Mouse (Mus musculus) MEL (cell line): Measurements from ENCODE around the gene Ppp2r5b. TPM values are rescaled to one million over a fixed set of nuclear protein-coding genes. Genes with fewer than 3 reads are reported as not detected.

ENCODE experiments used
- DNase-seq: peaks from one replicate; pipeline ENCODE4 v3.0.0; 2011; ENCODE audit warnings: low read depth, low spot score
- H3K27ac ChIP-seq: 2 replicates; pipeline ENCODE4 v1.5.1; 2012; ENCODE audit warnings: low read depth, mild to moderate bottlenecking, control low read depth, low read length, moderate library complexity; ENCODE audit not compliant: control insufficient read depth
- H3K27me3 ChIP-seq, 2 experiments: fragments of 150-350 bp in 1 of 2; sonication (generic) in 1 of 2; 2 replicates each; pipeline ENCODE4 v1.6.1; 2012; ENCODE audit warnings: low read length in 2 of 2, mild to moderate bottlenecking in 2 of 2, improper control_type of control experiment in 1 of 2, moderate library complexity in 1 of 2; ENCODE audit not compliant: insufficient read depth in 2 of 2, control insufficient read depth in 1 of 2
- H3K36me3 ChIP-seq, 2 experiments: 2 replicates each; pipeline ENCODE4 v1.6.1; 2012 to 2014; ENCODE audit warnings: low read length in 2 of 2, improper control_type of control experiment in 1 of 2, inconsistent platforms in 1 of 2, mild to moderate bottlenecking in 1 of 2; ENCODE audit not compliant: insufficient read depth in 2 of 2, control insufficient read depth in 1 of 2
- H3K4me1 ChIP-seq, 2 experiments: fragments of 150-350 bp in 1 of 2; sonication (generic) in 1 of 2; 2 replicates each; pipeline ENCODE4 v1.6.1; 2012; ENCODE audit warnings: low read length in 2 of 2, improper control_type of control experiment in 1 of 2, mild to moderate bottlenecking in 1 of 2; ENCODE audit not compliant: insufficient read depth in 2 of 2, control insufficient read depth in 1 of 2
- H3K4me3 ChIP-seq, 2 experiments: fragments of 150-350 bp in 1 of 2; sonication (generic) in 1 of 2; 2 replicates each; pipeline ENCODE4 v1.5.1; 2012; ENCODE audit warnings: low read depth in 2 of 2, low read length in 2 of 2, mild to moderate bottlenecking in 2 of 2, moderate library complexity in 2 of 2, control low read depth in 1 of 2, improper control_type of control experiment in 1 of 2; ENCODE audit not compliant: control insufficient read depth in 1 of 2, insufficient read depth in 1 of 2
- H3K79me2 ChIP-seq: 2 replicates; pipeline ENCODE4 v1.6.1; 2012; ENCODE audit warnings: mild to moderate bottlenecking, low read length, moderate library complexity; ENCODE audit not compliant: control insufficient read depth, poor library complexity, insufficient read depth
- H3K9ac ChIP-seq: 2 replicates; pipeline ENCODE4 v1.6.1; 2012; ENCODE audit warnings: low read depth, mild to moderate bottlenecking, control low read depth, low read length, moderate library complexity; ENCODE audit not compliant: control insufficient read depth, poor library complexity, severe bottlenecking
- H3K9me3 ChIP-seq: fragments of 150-350 bp; sonication (generic); replicated peaks from 2 replicates; pipeline ENCODE4 v1.6.1; 2012; ENCODE audit warnings: mild to moderate bottlenecking, low read length, improper control_type of control experiment, moderate library complexity; ENCODE audit not compliant: insufficient read depth
- BHLHE40 ChIP-seq: IDR thresholded peaks from 2 replicates; pipeline ENCODE4 v1.6.1; 2012; ENCODE audit warnings: low read depth, mild to moderate bottlenecking, inconsistent platforms, low read length, improper control_type of control experiment, borderline replicate concordance
- CTCF ChIP-seq, 3 experiments: IDR thresholded peaks in 2 of 3; conservative IDR thresholded peaks in 1 of 3; 2 replicates each; pipeline ENCODE4 v1.5.1; 2011 to 2012; ENCODE audit warnings: low read length in 3 of 3, low read depth in 2 of 3, mild to moderate bottlenecking in 2 of 3, improper control_type of control experiment in 1 of 3, inconsistent platforms in 1 of 3, mixed read lengths in 1 of 3, moderate library complexity in 1 of 3; ENCODE audit not compliant: control insufficient read depth in 1 of 3, insufficient read depth in 1 of 3, poor library complexity in 1 of 3, severe bottlenecking in 1 of 3
- E2F4 ChIP-seq: IDR thresholded peaks from 2 replicates; pipeline ENCODE4 v1.6.1; 2011; ENCODE audit warnings: low read depth, low read length, improper control_type of control experiment, borderline replicate concordance
- ELF1 ChIP-seq: IDR thresholded peaks from 2 replicates; pipeline ENCODE4 v1.6.1; 2014; ENCODE audit warnings: low read depth, mild to moderate bottlenecking, inconsistent platforms, low read length, improper control_type of control experiment, moderate library complexity
- EP300 ChIP-seq, 2 experiments: IDR thresholded peaks; 2 replicates each; pipeline ENCODE4 v1.6.1; 2011; ENCODE audit warnings: improper control_type of control experiment in 2 of 2, low read length in 2 of 2, low read depth in 1 of 2, mild to moderate bottlenecking in 1 of 2
- ETS1 ChIP-seq: IDR thresholded peaks from 2 replicates; pipeline ENCODE4 v1.6.1; 2012; ENCODE audit warnings: low read depth, mild to moderate bottlenecking, inconsistent platforms, low read length, improper control_type of control experiment, moderate library complexity
- GABPA ChIP-seq: IDR thresholded peaks from 2 replicates; pipeline ENCODE4 v1.6.1; 2012; ENCODE audit warnings: low read depth, mild to moderate bottlenecking, inconsistent platforms, low read length, improper control_type of control experiment, moderate library complexity
- GATA1 ChIP-seq: IDR thresholded peaks from 2 replicates; pipeline ENCODE4 v1.6.1; 2011; ENCODE audit warnings: low read depth, low read length, improper control_type of control experiment
- JUND ChIP-seq: IDR thresholded peaks from 2 replicates; pipeline ENCODE4 v1.6.1; 2011; ENCODE audit warnings: low read depth, mild to moderate bottlenecking, improper control_type of control experiment, low read length
- KAT2A ChIP-seq: conservative IDR thresholded peaks from 2 replicates; pipeline ENCODE4 v1.6.1; 2012; ENCODE audit warnings: low read depth, low read length, improper control_type of control experiment, inconsistent platforms
- MAX ChIP-seq: IDR thresholded peaks from 2 replicates; pipeline ENCODE4 v1.6.1; 2011; ENCODE audit warnings: low read length, improper control_type of control experiment
- MEF2A ChIP-seq: IDR thresholded peaks from 2 replicates; pipeline ENCODE4 v1.6.1; 2014; ENCODE audit warnings: low read depth, mild to moderate bottlenecking, inconsistent platforms, low read length, improper control_type of control experiment; ENCODE audit not compliant: poor library complexity, insufficient replicate concordance, severe bottlenecking; ENCODE audit errors: extremely low read depth
- MXI1 ChIP-seq: IDR thresholded peaks from 2 replicates; pipeline ENCODE4 v1.6.1; 2011; ENCODE audit warnings: mild to moderate bottlenecking, low read depth, low read length, improper control_type of control experiment
- MYC ChIP-seq: IDR thresholded peaks from 2 replicates; pipeline ENCODE4 v1.6.1; 2011; ENCODE audit warnings: low read depth, mild to moderate bottlenecking, low read length, improper control_type of control experiment, moderate library complexity
- NRF1 ChIP-seq: IDR thresholded peaks from 2 replicates; pipeline ENCODE4 v1.6.1; 2014; ENCODE audit warnings: low read depth, mild to moderate bottlenecking, inconsistent platforms, low read length, improper control_type of control experiment, moderate library complexity; ENCODE audit not compliant: poor library complexity, insufficient read depth, severe bottlenecking
- POLR2A ChIP-seq, 2 experiments: IDR thresholded peaks; 2 replicates each; pipeline ENCODE4 v1.6.1; 2011 to 2012; ENCODE audit warnings: low read length in 2 of 2, mild to moderate bottlenecking in 2 of 2, control low read depth in 1 of 2, improper control_type of control experiment in 1 of 2, low read depth in 1 of 2, moderate library complexity in 1 of 2; ENCODE audit not compliant: control insufficient read depth in 1 of 2, insufficient read depth in 1 of 2, poor library complexity in 1 of 2
- POLR2AphosphoS2 ChIP-seq: IDR thresholded peaks from 2 replicates; pipeline ENCODE4 v1.6.1; 2011; ENCODE audit warnings: low read length, improper control_type of control experiment
- POLR2AphosphoS5 ChIP-seq: IDR thresholded peaks from 2 replicates; pipeline ENCODE4 v1.6.1; 2012; ENCODE audit warnings: low read depth, borderline replicate concordance, mild to moderate bottlenecking, inconsistent platforms, low read length, moderate library complexity, mixed read lengths
- RAD21 ChIP-seq: IDR thresholded peaks from 2 replicates; pipeline ENCODE4 v1.6.1; 2011; ENCODE audit warnings: mild to moderate bottlenecking, low read depth, low read length, improper control_type of control experiment
- SIN3A ChIP-seq: IDR thresholded peaks from 2 replicates; pipeline ENCODE4 v1.6.1; 2012; ENCODE audit warnings: low read length, improper control_type of control experiment, inconsistent platforms
- SMC3 ChIP-seq: IDR thresholded peaks from 2 replicates; pipeline ENCODE4 v1.6.1; 2011; ENCODE audit warnings: low read depth, low read length, improper control_type of control experiment
- TAL1 ChIP-seq: IDR thresholded peaks from 2 replicates; pipeline ENCODE4 v1.6.1; 2012; ENCODE audit warnings: mild to moderate bottlenecking, inconsistent platforms, low read length, moderate library complexity, mixed read lengths
- TBP ChIP-seq: IDR thresholded peaks from 2 replicates; pipeline ENCODE4 v1.8.0; 2011; ENCODE audit warnings: low read depth, low read length, improper control_type of control experiment
- TCF12 ChIP-seq: IDR thresholded peaks from 2 replicates; pipeline ENCODE4 v1.6.1; 2014; ENCODE audit warnings: low read depth, mild to moderate bottlenecking, inconsistent platforms, low read length, improper control_type of control experiment, moderate library complexity
- ZC3H11A ChIP-seq: IDR thresholded peaks from 2 replicates; pipeline ENCODE4 v1.6.1; 2012; ENCODE audit warnings: low read depth, mild to moderate bottlenecking, inconsistent platforms, low read length, improper control_type of control experiment
- ZNF384 ChIP-seq: IDR thresholded peaks from 2 replicates; pipeline ENCODE4 v1.6.1; 2012; ENCODE audit warnings: low read depth, mild to moderate bottlenecking, inconsistent platforms, low read length, improper control_type of control experiment
- polyA plus RNA-seq, 2 experiments: library from polyadenylated mRNA; stranded (reverse) in 1 of 2; unstranded in 1 of 2; fragments of >175 nt in 1 of 2; fragments of >200 nt in 1 of 2; gene quantifications; 2 replicates each; pipeline versions ENCODE4 v1.2.1 to v1.2.4; 2012; ENCODE audit warnings: low replicate concordance in 2 of 2, low read depth in 1 of 2; ENCODE audit not compliant: insufficient read length in 2 of 2, insufficient read depth in 1 of 2, missing spikeins in 1 of 2
- total RNA-seq: library from RNA; depleted of rRNA; stranded (reverse); fragments of 300-350 nt; gene quantifications from 2 replicates; pipeline ENCODE4 v1.2.3, GENCODE M21; 2012

Gene Ppp2r5b
- total and polyA plus RNA-seq, 3 experiments: 14.7 to 15.6 TPM; not detected in 1

GRCm38 (mm10) chr19:6262222-6262621 lies 26.6 kb upstream of the Ppp2r5b start (continued):
- TF ChIP-seq ETS1 (no peak), ZC3H11A (peak; percentile 82), POLR2AphosphoS5 (no peak), JUND (no peak), TCF12 (no peak), MAX (no peak), GATA1 (no peak), MXI1 (no peak), NRF1 (no peak), EP300 (IDR thresholded peaks at IDR 0.05; ENCODE audit: low read depth in 1 of 2, low read length in 2 of 2) (no peak), POLR2AphosphoS2 (no peak), ZNF384 (0 out of 2 replicates have a peak, but pooled peaks have one; percentile 24), TAL1 (no peak), KAT2A (no peak), MYC (no peak)

- no peak for TF ChIP-seq E2F4
- no peak for TF ChIP-seq BHLHE40
- no peak for TF ChIP-seq EP300 (IDR thresholded peaks at IDR 0.05; ENCODE audit: low read depth in 1 of 2, low read length in 2 of 2)
- TF ChIP-seq TBP: no peak
- TF ChIP-seq SIN3A: no peak
- Histone ChIP-seq H3K79me2 (no peaks in the 10 kb centered on the region), H3K9ac (no peak overlapping the region), H3K27ac (no peak overlapping the region), H3K27me3 (no peaks in the 10 kb centered on the region), H3K36me3 (peaks cover 0 to 2% of the 10 kb centered on the region in 2 experiments; a peak in 1 of 4 replicates), H3K4me3 (no peak overlapping the region), H3K4me1 (no peaks in the 10 kb centered on the region), H3K9me3 (no peaks in the 10 kb centered on the region)
- no peak for DNase-seq
Observed at GRCm38 (mm10) chr19:6261379-6261778, 25.7 kb upstream of the Ppp2r5b start.

- no peaks in the 10 kb centered on the region for H3K79me2 ChIP-seq
- DNase-seq: peak; percentile 41
- H3K27me3 ChIP-seq: no peaks in the 10 kb centered on the region
- H3K9ac ChIP-seq: no peak overlapping the region
- no peak overlapping the region for H3K27ac ChIP-seq
- H3K4me3 ChIP-seq: no peak overlapping the region
- peaks cover 0 to 2% of the 10 kb centered on the region in 2 experiments; a peak in 1 of 4 replicates for H3K36me3 ChIP-seq
- H3K4me1 ChIP-seq: no peaks in the 10 kb centered on the region
- TF ChIP-seq POLR2A (IDR thresholded peaks at IDR 0.05; ENCODE audit: control insufficient read depth in 1 of 2, insufficient read depth in 1 of 2, low read depth in 1 of 2, low read length in 2 of 2, poor library complexity in 1 of 2): no peak
- peak; percentile 50 to 58 (median 57) for TF ChIP-seq CTCF (IDR thresholded peaks at IDR 0.05 in 2 of 3, conservative IDR thresholded peaks at IDR 0.05 in 1 of 3; ENCODE audit: control insufficient read depth in 1 of 3, insufficient read depth in 1 of 3, low read depth in 2 of 3, low read length in 3 of 3, poor library complexity in 1 of 3, severe bottlenecking in 1 of 3)
- no peak for TF ChIP-seq MEF2A
- TF ChIP-seq GABPA: no peak
- no peak for TF ChIP-seq JUND
- no peak for TF ChIP-seq GATA1
- no peak for TF ChIP-seq POLR2AphosphoS5
- TF ChIP-seq ELF1: no peak
- TF ChIP-seq KAT2A: no peak
- peak; percentile 48 for TF ChIP-seq SMC3
- no peak for TF ChIP-seq ZC3H11A
- TF ChIP-seq RAD21: peak; percentile 41
- no peak for TF ChIP-seq MAX
- no peaks in the 10 kb centered on the region for H3K9me3 ChIP-seq
Observed at GRCm38 (mm10) chr19:6260946-6261345, 25.3 kb upstream of the Ppp2r5b start.
